Mouse (Mus musculus) intestine, postnatal 0 days (tissue): ENCODE measurements at regions not wholly inside any gene's neighbourhood (a gene's known extent, or its start where the extent isn't known, plus 50 kb on each side); places are given as distances from the start of the nearest gene placed in this dataset.

Experiments used
- ATAC-seq: fragments of 200-750 bp; cut with Nextera tagmentation; 2 replicates; pipeline ENCODE4 v1.8.0; 2017; ENCODE audit warnings: mild to moderate bottlenecking, moderate TSS enrichment, moderate library complexity
- H3K27ac ChIP-seq: fragments of 300-500 bp; sonication (generic); 2 replicates; pipeline ENCODE4 v1.5.1; 2014; ENCODE audit warnings: mild to moderate bottlenecking, low read depth, low read length, moderate library complexity
- H3K27me3 ChIP-seq: fragments of 300-500 bp; sonication (generic); replicated peaks from 2 replicates; pipeline ENCODE4 v1.6.1; 2014; ENCODE audit warnings: low read length, mixed read lengths; ENCODE audit not compliant: control insufficient read depth, insufficient read depth
- H3K36me3 ChIP-seq: fragments of 300-500 bp; sonication (generic); 2 replicates; pipeline ENCODE4 v1.6.1; 2014; ENCODE audit warnings: mild to moderate bottlenecking, moderate library complexity; ENCODE audit not compliant: control insufficient read depth, insufficient read depth
- H3K4me1 ChIP-seq: fragments of 300-500 bp; sonication (generic); replicated peaks from 2 replicates; pipeline ENCODE4 v1.6.1; 2014; ENCODE audit warnings: antibody characterized with exemption, low read length, mixed read lengths; ENCODE audit not compliant: control insufficient read depth, insufficient read depth
- H3K4me2 ChIP-seq: fragments of 300-500 bp; sonication (generic); replicated peaks from 2 replicates; pipeline ENCODE4 v1.6.1; 2014; ENCODE audit warnings: low read depth, mild to moderate bottlenecking, moderate library complexity
- H3K4me3 ChIP-seq: fragments of 300-500 bp; sonication (generic); 2 replicates; pipeline ENCODE4 v1.5.1; 2014; ENCODE audit warnings: low read depth, low read length
- H3K9ac ChIP-seq: fragments of 300-500 bp; sonication (generic); 2 replicates; pipeline ENCODE4 v1.6.1; 2014; ENCODE audit warnings: mild to moderate bottlenecking, low read depth, low read length
- H3K9me3 ChIP-seq: fragments of 300-500 bp; sonication (generic); 2 replicates; pipeline ENCODE4 v1.6.1; 2016; ENCODE audit warnings: mixed run types; ENCODE audit not compliant: control insufficient read depth
- CTCF ChIP-seq: sonication (generic); IDR thresholded peaks from 2 replicates; pipeline ENCODE4 v1.5.1; 2016; ENCODE audit warnings: low read depth, mild to moderate bottlenecking, control low read depth, antibody characterized with exemption, moderate library complexity
- WGBS: fragments of 180-500 bp; shearing (Covaris S2); extraction: QIAGEN DNeasy Blood & Tissue Kit; methylation state at CpG from one replicate; pipeline ENCODE4 v1.1.7; 2014; 5-methylcytosine and 5-hydroxymethylcytosine counted together

DNA sequence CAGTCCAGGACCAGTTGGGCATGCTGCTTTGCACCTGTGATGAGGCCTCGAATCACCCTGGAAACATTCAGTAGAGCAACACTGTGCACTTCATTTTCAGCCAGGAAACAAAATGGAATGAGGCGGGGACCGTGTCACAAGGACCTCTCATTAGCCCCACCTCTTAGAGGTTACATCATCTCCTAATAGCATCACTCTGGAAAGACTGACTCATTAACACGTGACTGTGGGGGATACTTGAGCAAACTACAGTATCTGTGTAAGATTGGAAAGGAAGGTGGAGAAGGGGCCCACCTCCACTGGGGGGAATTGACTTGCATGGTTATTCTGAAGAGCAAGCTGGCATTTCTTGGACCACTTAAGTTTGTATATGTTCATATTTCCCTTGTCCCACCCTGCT, 275.3 kb downstream of the Plpp3 start:
- 79% methylated on average over 4 of the region's 4 CpGs for WGBS
- no peaks in the 10 kb centered on the region for H3K36me3 ChIP-seq
- H3K27ac ChIP-seq, result no peak overlapping the region
- H3K4me1 ChIP-seq, result no peaks in the 10 kb centered on the region
- no peaks in the 10 kb centered on the region for H3K9me3 ChIP-seq
- no peak overlapping the region for H3K9ac ChIP-seq
- no peak overlapping the region for H3K4me3 ChIP-seq
- no peak overlapping the region for H3K4me2 ChIP-seq
- ATAC-seq, result no peak
- TF ChIP-seq CTCF, result no peak
- H3K27me3 ChIP-seq, result no peaks in the 10 kb centered on the region

DNA sequence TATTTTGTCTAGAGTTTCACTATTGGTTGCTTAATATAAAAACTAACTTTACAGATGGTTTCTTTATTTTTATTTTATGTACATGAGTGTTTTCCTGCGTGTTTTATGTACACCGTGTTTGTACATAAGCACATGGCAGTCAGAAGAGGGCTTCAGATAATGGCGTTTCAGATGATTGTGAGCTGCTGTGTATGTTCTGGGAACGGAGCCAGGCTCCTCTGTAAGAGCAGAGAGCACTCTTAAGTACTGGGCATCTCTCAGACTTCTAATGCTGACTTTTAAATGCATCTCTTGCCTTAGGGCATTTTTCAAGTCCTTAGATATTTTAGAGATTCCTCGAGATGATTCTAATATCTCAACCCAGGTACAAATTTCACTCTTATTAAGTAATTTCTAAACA, 280.0 kb downstream of the Plpp3 start:
- H3K4me2 ChIP-seq, result no peak overlapping the region
- no peaks in the 10 kb centered on the region for H3K9me3 ChIP-seq
- H3K4me1 ChIP-seq, result no peaks in the 10 kb centered on the region
- no peak overlapping the region for H3K27ac ChIP-seq
- no peak for TF ChIP-seq CTCF
- no peak overlapping the region for H3K9ac ChIP-seq
- H3K4me3 ChIP-seq, result no peak overlapping the region
- ATAC-seq, result no peak
- no peaks in the 10 kb centered on the region for H3K36me3 ChIP-seq
- H3K27me3 ChIP-seq, result no peaks in the 10 kb centered on the region
- WGBS, result 72% methylated on average over 5 of the region's 5 CpGs

DNA sequence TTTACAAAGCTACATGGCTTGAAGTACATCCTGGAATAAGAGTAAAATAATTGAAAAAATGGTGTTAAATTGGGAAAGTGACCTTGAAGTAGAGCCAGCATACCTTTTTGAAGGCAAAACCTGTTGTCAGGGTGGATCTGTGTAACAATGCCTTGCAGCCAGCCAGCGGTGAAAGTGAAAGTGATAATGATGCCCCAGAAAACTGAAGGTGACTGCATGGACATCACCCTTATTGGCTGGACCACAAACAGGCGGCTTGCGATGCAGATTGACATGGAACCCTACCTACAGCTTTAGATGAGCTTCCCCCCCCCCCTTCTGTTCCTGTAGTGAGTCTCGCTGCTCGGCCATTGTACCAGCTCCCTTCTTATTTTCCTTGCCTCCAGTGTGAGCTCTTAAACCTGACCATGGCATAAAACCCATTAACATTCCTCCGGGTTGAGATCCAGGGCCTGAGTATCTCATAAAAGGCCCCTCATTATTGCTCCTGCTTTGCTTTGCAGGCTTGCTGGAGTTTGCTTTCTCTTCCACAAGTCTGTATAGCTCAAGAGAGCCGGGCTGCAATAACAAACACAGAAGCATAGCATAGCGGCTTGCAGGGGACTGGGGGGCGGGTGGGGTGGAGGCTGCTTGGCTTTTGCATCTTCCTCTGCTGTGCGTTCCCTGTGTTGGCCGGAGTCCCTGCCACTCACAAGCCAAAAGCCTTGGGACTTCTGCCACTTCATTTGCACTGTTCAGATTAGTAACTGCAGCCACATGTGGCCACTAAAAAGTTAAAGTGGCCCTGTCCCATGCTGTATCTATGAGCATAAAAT, 292.1 kb downstream of the Plpp3 start:
- no peak overlapping the region for H3K4me2 ChIP-seq
- TF ChIP-seq CTCF, result no peak
- H3K9ac ChIP-seq, result no peak overlapping the region
- no peaks in the 10 kb centered on the region for H3K4me1 ChIP-seq
- H3K36me3 ChIP-seq, result no peaks in the 10 kb centered on the region
- H3K27ac ChIP-seq, result no peak overlapping the region
- no peak for ATAC-seq
- 56% methylated on average over 11 of the region's 11 CpGs for WGBS
- H3K9me3 ChIP-seq, result no peaks in the 10 kb centered on the region
- no peak overlapping the region for H3K4me3 ChIP-seq
- H3K27me3 ChIP-seq, result no peaks in the 10 kb centered on the region

DNA sequence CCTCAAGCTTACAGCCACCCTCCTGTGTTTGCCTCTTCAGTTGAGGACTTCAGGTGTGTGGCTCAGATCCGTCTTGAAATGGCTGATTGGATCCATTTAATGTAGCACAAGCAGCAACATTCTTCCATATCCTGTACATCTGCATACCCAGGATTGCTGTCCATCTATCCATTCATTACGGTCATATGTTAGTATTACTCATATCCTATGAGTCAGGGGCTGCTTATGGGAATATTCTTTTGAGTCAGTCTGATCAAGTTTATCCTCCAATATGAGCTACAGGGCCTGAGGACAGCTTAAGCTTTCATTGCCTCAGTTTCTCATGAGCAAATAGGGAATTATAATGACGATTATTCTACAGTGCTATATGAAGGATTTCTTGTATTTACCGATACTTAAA, 293.7 kb downstream of the Plpp3 start:
- no peak for ATAC-seq
- H3K9me3 ChIP-seq, result no peaks in the 10 kb centered on the region
- no peaks in the 10 kb centered on the region for H3K4me1 ChIP-seq
- no peaks in the 10 kb centered on the region for H3K27me3 ChIP-seq
- WGBS, result 89% methylated on average over 4 of the region's 4 CpGs
- no peak overlapping the region for H3K4me2 ChIP-seq
- TF ChIP-seq CTCF, result no peak
- no peak overlapping the region for H3K4me3 ChIP-seq
- H3K27ac ChIP-seq, result no peak overlapping the region
- H3K36me3 ChIP-seq, result no peaks in the 10 kb centered on the region
- H3K9ac ChIP-seq, result no peak overlapping the region

GRCm38 (mm10) chr4:105451871-105452270, 294.7 kb downstream of the Plpp3 start:
- no peak for ATAC-seq
- no peaks in the 10 kb centered on the region for H3K4me1 ChIP-seq
- no peak overlapping the region for H3K4me3 ChIP-seq
- H3K27me3 ChIP-seq, result no peaks in the 10 kb centered on the region
- H3K9me3 ChIP-seq, result no peaks in the 10 kb centered on the region
- TF ChIP-seq CTCF, result no peak
- no peaks in the 10 kb centered on the region for H3K36me3 ChIP-seq
- H3K27ac ChIP-seq, result no peak overlapping the region
- 91% methylated on average over 2 of the region's 2 CpGs for WGBS
- H3K9ac ChIP-seq, result no peak overlapping the region
- H3K4me2 ChIP-seq, result no peak overlapping the region

- WGBS, result 69% methylated on average over 11 of the region's 11 CpGs
- H3K9me3 ChIP-seq, result no peaks in the 10 kb centered on the region
- 0 out of 2 replicates have a peak, but pooled peaks cover 2% of the 10 kb centered on the region for H3K4me1 ChIP-seq
- no peak overlapping the region for H3K4me2 ChIP-seq
- no peak overlapping the region for H3K9ac ChIP-seq
- no peak for ATAC-seq
- no peaks in the 10 kb centered on the region for H3K36me3 ChIP-seq
- no peaks in the 10 kb centered on the region for H3K27me3 ChIP-seq
- no peak overlapping the region for H3K27ac ChIP-seq
- no peak for TF ChIP-seq CTCF
- no peak overlapping the region for H3K4me3 ChIP-seq
Measured at GRCm38 (mm10) chr4:105456955-105457621, 299.9 kb downstream of the Plpp3 start.
